Comparison of ENCODE assay signal across 8 mouse cellular contexts in genomic region chr4:126149041-126149676, GRCm38 (mm10). TPM values are rescaled to one million over a fixed set of nuclear protein-coding genes. Genes with fewer than 3 reads are reported as not detected.
A peak's percentile ranks its signal among the peaks of the same experiment; 100 is the strongest.
DNase-seq lines count a peak whose midpoint lies in the region; TF ChIP-seq lines count a peak whose summit lies in the region.

No protein-coding gene starts in this region.

- H3K4me2 ChIP-seq in myocyte (ENCODE audit: low read depth), result peak overlapping the region; percentile 60

- peak overlapping the region; percentile 31 for H3ac ChIP-seq in myocyte (ENCODE audit: control insufficient read depth, insufficient read length)

- H3K79me2 ChIP-seq in myocyte (ENCODE audit: control insufficient read depth, insufficient read depth), result peaks cover 4% of the 10 kb centered on the region

- peak overlapping the region; percentile 58 for H3K4me3 ChIP-seq in testis, adult 2 months (ENCODE audit: control insufficient read depth, low read depth, low read length)
- peak overlapping the region; percentile 78 for H3K4me3 ChIP-seq in heart, embryonic 10.5 days
- peak overlapping the region; percentile 31 for H3K4me3 ChIP-seq in myocyte

- no peaks in the 10 kb centered on the region for H3K27me3 ChIP-seq in testis, adult 2 months (ENCODE audit: control insufficient read depth, insufficient read depth, low read length)
- H3K27me3 ChIP-seq in heart, embryonic 10.5 days (ENCODE audit: insufficient read depth, poor library complexity, severe bottlenecking), result peaks cover 25% of the 10 kb centered on the region
- no peaks in the 10 kb centered on the region for H3K27me3 ChIP-seq in myocyte (ENCODE audit: control insufficient read depth, insufficient read depth, insufficient read length)

- H3K9me3 ChIP-seq in heart, embryonic 10.5 days, result no peaks in the 10 kb centered on the region

- no peak for DNase-seq in testis, postnatal 10 days (ENCODE audit: low spot score)
- DNase-seq in heart, embryonic 10.5 days (ENCODE audit: low spot score), result peak; percentile 82
- DNase-seq in kidney, postnatal 4 days, result peak; percentile 62 to 74
- no peak for DNase-seq in embryo, embryonic 11 days
- DNase-seq in cerebellum, postnatal 14 days, result no peak
- no peak for DNase-seq in spleen, postnatal 10 days (ENCODE audit: low spot score in 2 of 2)

- H3K36me3 ChIP-seq in testis, adult 2 months (ENCODE audit: control insufficient read depth, insufficient read depth, low read length), result no peaks in the 10 kb centered on the region
- H3K36me3 ChIP-seq in heart, embryonic 10.5 days, result peaks cover 15% of the 10 kb centered on the region; the same call in 1 of the 2 replicates
- H3K36me3 ChIP-seq in myocyte (ENCODE audit: control insufficient read depth, insufficient read depth), result no peaks in the 10 kb centered on the region

- peaks cover 17% of the 10 kb centered on the region for H3K4me1 ChIP-seq in testis, adult 2 months (ENCODE audit: control insufficient read depth, insufficient read depth, low read length)
- peaks cover 70% of the 10 kb centered on the region for H3K4me1 ChIP-seq in heart, embryonic 10.5 days

- H3K27ac ChIP-seq in testis, adult 2 months (ENCODE audit: control insufficient read depth, insufficient read depth, low read depth, low read length), result peak overlapping the region; percentile 56
- H3K27ac ChIP-seq in heart, embryonic 10.5 days, result peak overlapping the region; percentile 94

- no peak for TF ChIP-seq CTCF in testis, adult 2 months (IDR thresholded peaks at IDR 0.05; ENCODE audit: control insufficient read depth, insufficient read depth, insufficient replicate concordance, low read depth, low read length)

- 17% methylated on average over 42 of the region's 42 CpGs for WGBS in heart, embryonic 10.5 days

- no peak for TF ChIP-seq POLR2A in testis, adult 2 months (IDR thresholded peaks at IDR 0.05; ENCODE audit: control insufficient read depth, low read depth, low read length)
- no peak for TF ChIP-seq POLR2A in myocyte (IDR thresholded peaks at IDR 0.05; ENCODE audit: insufficient read length, low read depth)

TF ChIP-seq in myocyte, 11 proteins besides CTCF, POLR2A, EP300 and RAD21:
- TF ChIP-seq REST (IDR thresholded peaks at IDR 0.05; ENCODE audit: insufficient read depth, insufficient read length), result peak; percentile 22
- TF ChIP-seq CEBPB (IDR thresholded peaks at IDR 0.05; ENCODE audit: insufficient read depth, poor library complexity, severe bottlenecking), result no peak
- no peak for TF ChIP-seq TCF3 (IDR thresholded peaks at IDR 0.05; ENCODE audit: insufficient read length, low read depth)
- no peak for TF ChIP-seq TCF12 (IDR thresholded peaks at IDR 0.05; ENCODE audit: insufficient read depth, poor library complexity, severe bottlenecking)
- TF ChIP-seq POLR2AphosphoS2 (IDR thresholded peaks at IDR 0.05; ENCODE audit: insufficient read length, low read depth), result peak; percentile 46

RNA-seq across cellular contexts. Expression of gene Eva1b, which starts 1.6 kb away (rescaled TPM):
- polyA plus RNA-seq in testis, adult 2 months (2012; rRNA removed), result 5.4 and 6.2 TPM in 2 replicates
- polyA plus RNA-seq in heart, embryonic 10.5 days (2016; fragmentation: Nextera tagmentation; extraction: Ambion mirVana), result 26.3 and 39.5 TPM in 2 replicates
- polyA plus RNA-seq in myocyte (2012; fragmentation: generic; extraction: Trizol), result 28.6 TPM

RNA-seq across cellular contexts. Expression of gene Sh3d21, which starts 14.1 kb away (rescaled TPM):
- 285 and 337 TPM in 2 replicates for polyA plus RNA-seq in testis, adult 2 months (2012; rRNA removed)
- polyA plus RNA-seq in heart, embryonic 10.5 days (2016; fragmentation: Nextera tagmentation; extraction: Ambion mirVana), result 2.0 and 3.1 TPM in 2 replicates
- polyA plus RNA-seq in myocyte (2012; fragmentation: generic; extraction: Trizol), result 0.23 TPM

RNA-seq across cellular contexts. Expression of gene Stk40, which starts 45.4 kb away (rescaled TPM):
- polyA plus RNA-seq in testis, adult 2 months (2012; rRNA removed), result 33.5 and 33.9 TPM in 2 replicates
- 37.7 and 39.0 TPM in 2 replicates for polyA plus RNA-seq in heart, embryonic 10.5 days (2016; fragmentation: Nextera tagmentation; extraction: Ambion mirVana)
- polyA plus RNA-seq in myocyte (2012; fragmentation: generic; extraction: Trizol), result 25.9 TPM

RNA-seq across cellular contexts. Expression of gene Lsm10, which starts 52.7 kb away (rescaled TPM):
- polyA plus RNA-seq in testis, adult 2 months (2012; rRNA removed), result 41.9 and 43.5 TPM in 2 replicates
- 47.5 and 47.7 TPM in 2 replicates for polyA plus RNA-seq in heart, embryonic 10.5 days (2016; fragmentation: Nextera tagmentation; extraction: Ambion mirVana)
- 50.5 TPM for polyA plus RNA-seq in myocyte (2012; fragmentation: generic; extraction: Trizol)

RNA-seq across cellular contexts. Expression of gene Thrap3, which starts 53.4 kb away (rescaled TPM):
- 48.4 and 56.8 TPM in 2 replicates for polyA plus RNA-seq in testis, adult 2 months (2012; rRNA removed)
- 194 and 200 TPM in 2 replicates for polyA plus RNA-seq in heart, embryonic 10.5 days (2016; fragmentation: Nextera tagmentation; extraction: Ambion mirVana)
- polyA plus RNA-seq in myocyte (2012; fragmentation: generic; extraction: Trizol), result 56.6 TPM

Comparison
In these comparisons a context has a peak if more than half of its experiments do, and no peak if none do; other contexts are left out.
1. DNase-seq: peak in heart, embryonic 10.5 days (single experiment) and kidney, postnatal 4 days (2 of 2); none in testis, postnatal 10 days (single experiment), embryo, embryonic 11 days (single experiment), cerebellum, postnatal 14 days (0 of 2) and spleen, postnatal 10 days (0 of 2).
2. RNA of gene Sh3d21, which starts 14.1 kb away (polyA plus RNA-seq): 285 to 337 TPM in testis, adult 2 months; 2.0 to 3.1 TPM in heart, embryonic 10.5 days and 0.23 TPM in myocyte (single experiment); every median in the first group is over 10 times any median in the second.
3. Peak in every context shown above with its lines, with median percentiles within 50 percentile points of each other: H3K4me3 ChIP-seq.